Mouse (Mus musculus) hindbrain, embryonic 15.5 days (tissue): ENCODE results near the gene Vegfa. TPM values are rescaled to one million over a fixed set of nuclear protein-coding genes. Genes with fewer than 3 reads are reported as not detected.
A peak's percentile ranks its signal among the peaks of the same experiment; 100 is the strongest.

ENCODE experiments used
- ATAC-seq: fragments of 200-750 bp; cut with Nextera tagmentation; 2 replicates; pipeline ENCODE4 v1.8.0; 2017; ENCODE audit warnings: low read depth, moderate number of reproducible peaks, moderate TSS enrichment; ENCODE audit not compliant: low FRiP score
- H3K27ac ChIP-seq: fragments of 300-500 bp; sonication (generic); replicated peaks from 2 replicates; pipeline ENCODE4 v1.5.1; 2015; ENCODE audit warnings: mild to moderate bottlenecking, inconsistent platforms
- H3K27me3 ChIP-seq: fragments of 300-500 bp; sonication (generic); 2 replicates; pipeline ENCODE4 v1.6.1; 2015; ENCODE audit warnings: control low read depth, inconsistent platforms
- H3K36me3 ChIP-seq: fragments of 300-500 bp; sonication (generic); 2 replicates; pipeline ENCODE4 v1.6.1; 2015; ENCODE audit warnings: control low read depth, inconsistent platforms
- H3K4me1 ChIP-seq: fragments of 300-500 bp; sonication (generic); replicated peaks from 2 replicates; pipeline ENCODE4 v1.6.1; 2015; ENCODE audit warnings: control low read depth, inconsistent platforms
- H3K4me2 ChIP-seq: fragments of 300-500 bp; sonication (generic); 2 replicates; pipeline ENCODE4 v1.6.1; 2015; ENCODE audit warnings: moderate library complexity, mild to moderate bottlenecking, inconsistent platforms
- H3K4me3 ChIP-seq: fragments of 300-500 bp; sonication (generic); 2 replicates; pipeline ENCODE4 v1.5.1; 2015; ENCODE audit warnings: mild to moderate bottlenecking, inconsistent platforms
- H3K9ac ChIP-seq: fragments of 300-500 bp; sonication (generic); 2 replicates; pipeline ENCODE4 v1.6.1; 2015; ENCODE audit warnings: inconsistent platforms
- H3K9me3 ChIP-seq: fragments of 300-500 bp; sonication (generic); 2 replicates; pipeline ENCODE4 v1.6.1; 2016; ENCODE audit warnings: control low read depth, inconsistent platforms
- WGBS: fragments of 180-500 bp; shearing (Covaris S2); methylation state at CpG from one replicate; pipeline ENCODE4 v1.1.7; 2015; 5-methylcytosine and 5-hydroxymethylcytosine counted together
- polyA plus RNA-seq: library from polyadenylated mRNA; unstranded; fragments of >200 nt; fragmentation: Nextera tagmentation; extraction: Ambion mirVana; gene quantifications from 2 replicates; pipeline ENCODE4 v1.2.1, GENCODE M21; 2015

Gene Vegfa
- 4.4 and 4.6 TPM in 2 replicates for polyA plus RNA-seq

DNA sequence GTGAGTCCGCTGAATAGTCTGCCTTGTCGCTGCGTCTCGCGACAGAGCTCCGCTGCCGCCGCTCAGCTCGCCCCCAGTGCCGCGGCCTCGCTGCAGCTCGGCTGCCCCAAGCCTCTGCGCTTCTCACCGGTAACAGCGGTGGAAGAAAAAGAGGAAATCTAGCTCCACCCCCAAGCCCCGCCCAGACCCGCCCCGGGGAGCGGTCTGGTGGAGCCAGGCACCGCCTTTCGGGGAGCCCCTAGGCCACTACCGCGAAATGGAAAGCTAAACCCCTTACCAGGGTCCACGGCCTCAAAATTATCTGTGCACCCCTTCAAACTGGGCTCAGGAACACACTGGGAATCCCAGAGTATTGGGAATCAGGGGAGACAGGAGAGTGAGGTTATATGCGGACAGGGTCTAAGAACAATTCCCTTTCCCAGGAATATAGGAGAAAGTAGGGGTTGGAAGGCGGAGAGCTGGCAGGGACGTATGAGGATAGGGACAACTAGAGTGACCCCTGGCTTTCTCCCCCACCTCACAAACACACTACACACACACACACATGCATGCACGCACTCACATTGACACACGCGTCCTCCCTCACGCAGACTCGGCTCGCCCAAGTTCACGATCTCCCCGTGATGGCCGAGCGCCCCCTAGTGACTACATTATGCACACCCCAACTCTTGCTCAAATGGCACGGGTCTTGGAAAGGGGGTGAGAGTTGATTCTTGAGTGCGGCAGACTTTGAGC is at the start of gene Vegfa:
Gene Vegfa, minus strand, starts transcription at position 113 of the 735 bp plus-strand sequence.
- peak; percentile 79 for ATAC-seq
- Histone ChIP-seq H3K27me3 (no peaks in the 10 kb centered on the region), H3K36me3 (no peaks in the 10 kb centered on the region), H3K4me3 (peak within 1 kb of the TSS; percentile 80), H3K4me1 (peaks cover 46% of the 10 kb centered on the region), H3K4me2 (peak within 1 kb of the TSS; percentile 72), H3K27ac (peak within 1 kb of the TSS; percentile 85), H3K9me3 (no peaks in the 10 kb centered on the region), H3K9ac (peak within 1 kb of the TSS; percentile 96)
- under 1% methylated on average over 40 of the region's 40 CpGs for WGBS

GRCm38 (mm10) chr17:46081657-46082056 is 49.5 kb upstream of the Vegfa start:
- Histone ChIP-seq H3K4me3 (no peak overlapping the region), H3K4me2 (no peak overlapping the region), H3K27me3 (no peaks in the 10 kb centered on the region), H3K4me1 (peaks cover 24% of the 10 kb centered on the region), H3K9ac (no peak overlapping the region), H3K27ac (no peak overlapping the region), H3K36me3 (no peaks in the 10 kb centered on the region), H3K9me3 (no peaks in the 10 kb centered on the region)
- ATAC-seq, result no peak
- 66% methylated on average over 7 of the region's 7 CpGs for WGBS

- 72% methylated on average over 5 of the region's 5 CpGs for WGBS
- Histone ChIP-seq H3K27ac (no peak overlapping the region), H3K4me1 (peaks cover 20% of the 10 kb centered on the region), H3K9ac (no peak overlapping the region), H3K36me3 (no peaks in the 10 kb centered on the region), H3K4me2 (no peak overlapping the region), H3K9me3 (no peaks in the 10 kb centered on the region), H3K27me3 (no peaks in the 10 kb centered on the region), H3K4me3 (no peak overlapping the region)
- ATAC-seq, result no peak
Measured at GRCm38 (mm10) chr17:46081042-46081441, 48.9 kb upstream of the Vegfa start.

DNA sequence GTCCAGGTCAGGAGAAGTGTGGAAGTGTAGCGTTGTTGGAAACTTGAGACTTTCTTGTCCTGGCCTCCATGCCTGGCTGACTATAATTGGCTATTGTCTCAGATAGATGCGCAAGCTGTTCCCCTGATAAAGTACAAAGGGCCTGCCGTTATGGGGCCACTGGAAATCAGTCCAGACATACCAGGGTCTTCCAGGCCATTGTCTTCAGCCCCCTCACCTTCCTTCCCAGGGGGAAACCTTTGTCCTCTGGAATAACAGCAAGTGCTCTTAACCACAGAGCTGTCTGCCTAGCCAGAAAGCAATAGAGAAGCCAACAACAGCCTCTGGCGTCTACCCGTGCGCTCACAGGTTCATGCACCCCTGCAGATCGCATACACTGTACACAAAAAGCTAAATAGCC is 48.2 kb upstream of the Vegfa start:
- Histone ChIP-seq H3K27me3 (no peaks in the 10 kb centered on the region), H3K4me2 (no peak overlapping the region), H3K27ac (no peak overlapping the region), H3K9ac (no peak overlapping the region), H3K36me3 (no peaks in the 10 kb centered on the region), H3K9me3 (no peaks in the 10 kb centered on the region), H3K4me1 (peaks cover 20% of the 10 kb centered on the region), H3K4me3 (no peak overlapping the region)
- no peak for ATAC-seq
- 36% methylated on average over 7 of the region's 7 CpGs for WGBS

DNA sequence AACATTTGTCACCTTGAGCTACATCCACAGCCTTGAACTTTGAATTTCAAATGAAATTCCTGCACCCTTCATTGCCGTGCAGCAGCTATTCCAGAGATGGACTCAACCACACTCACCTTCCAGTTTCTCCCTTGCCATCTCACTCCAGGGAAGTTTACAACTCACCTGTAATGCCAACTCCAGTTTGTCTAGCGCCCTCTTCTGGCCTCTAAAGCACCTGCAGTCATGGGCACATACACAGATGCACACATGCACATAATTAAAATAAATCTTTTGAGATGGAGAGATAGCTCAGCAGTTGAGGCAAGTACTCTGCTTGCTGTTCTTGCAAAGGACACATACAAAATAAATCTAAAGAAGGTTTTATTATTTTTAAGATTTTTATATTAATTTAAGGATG is 46.9 kb upstream of the Vegfa start:
- no peak for ATAC-seq
- Histone ChIP-seq H3K27ac (no peak overlapping the region), H3K27me3 (no peaks in the 10 kb centered on the region), H3K4me3 (no peak overlapping the region), H3K9me3 (no peaks in the 10 kb centered on the region), H3K4me2 (no peak overlapping the region), H3K9ac (no peak overlapping the region), H3K36me3 (no peaks in the 10 kb centered on the region), H3K4me1 (peaks cover 14% of the 10 kb centered on the region)
- WGBS, result 72% methylated on average over 2 of the region's 2 CpGs

GRCm38 (mm10) chr17:46077921-46078534 is 45.9 kb upstream of the Vegfa start:
- no peak for ATAC-seq
- no peaks in the 10 kb centered on the region for H3K36me3 ChIP-seq
- no peak overlapping the region for H3K4me3 ChIP-seq
- H3K9ac ChIP-seq, result no peak overlapping the region
- 93% methylated on average over 12 of the region's 12 CpGs for WGBS
- H3K9me3 ChIP-seq, result no peaks in the 10 kb centered on the region
- no peaks in the 10 kb centered on the region for H3K27me3 ChIP-seq
- no peak overlapping the region for H3K27ac ChIP-seq
- no peak overlapping the region for H3K4me2 ChIP-seq
- peaks cover 7% of the 10 kb centered on the region; the same call in 1 of the 2 replicates for H3K4me1 ChIP-seq

DNA sequence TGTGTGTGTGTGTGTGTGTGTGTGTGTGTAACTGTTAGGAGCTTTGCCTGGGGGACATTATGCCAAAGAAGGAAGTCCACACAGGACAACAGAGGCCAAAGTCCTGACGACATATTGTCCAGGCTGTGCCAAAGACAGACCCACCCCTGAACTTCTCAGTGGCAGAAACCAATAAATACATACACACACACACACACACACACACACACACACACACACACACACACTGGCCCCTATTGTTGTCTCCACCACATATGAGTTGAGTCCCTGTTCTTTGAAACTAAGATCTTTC is 44.0 kb upstream of the Vegfa start:
- H3K4me3 ChIP-seq, result no peak overlapping the region
- H3K9me3 ChIP-seq, result no peaks in the 10 kb centered on the region
- no peak overlapping the region for H3K4me2 ChIP-seq
- no peaks in the 10 kb centered on the region for H3K27me3 ChIP-seq
- H3K27ac ChIP-seq, result no peak overlapping the region
- H3K9ac ChIP-seq, result no peak overlapping the region
- H3K36me3 ChIP-seq, result no peaks in the 10 kb centered on the region
- peaks cover 7% of the 10 kb centered on the region; the same call in 1 of the 2 replicates for H3K4me1 ChIP-seq
- WGBS, result 67% methylated on average over 1 of the region's 1 CpGs
- ATAC-seq, result no peak

DNA sequence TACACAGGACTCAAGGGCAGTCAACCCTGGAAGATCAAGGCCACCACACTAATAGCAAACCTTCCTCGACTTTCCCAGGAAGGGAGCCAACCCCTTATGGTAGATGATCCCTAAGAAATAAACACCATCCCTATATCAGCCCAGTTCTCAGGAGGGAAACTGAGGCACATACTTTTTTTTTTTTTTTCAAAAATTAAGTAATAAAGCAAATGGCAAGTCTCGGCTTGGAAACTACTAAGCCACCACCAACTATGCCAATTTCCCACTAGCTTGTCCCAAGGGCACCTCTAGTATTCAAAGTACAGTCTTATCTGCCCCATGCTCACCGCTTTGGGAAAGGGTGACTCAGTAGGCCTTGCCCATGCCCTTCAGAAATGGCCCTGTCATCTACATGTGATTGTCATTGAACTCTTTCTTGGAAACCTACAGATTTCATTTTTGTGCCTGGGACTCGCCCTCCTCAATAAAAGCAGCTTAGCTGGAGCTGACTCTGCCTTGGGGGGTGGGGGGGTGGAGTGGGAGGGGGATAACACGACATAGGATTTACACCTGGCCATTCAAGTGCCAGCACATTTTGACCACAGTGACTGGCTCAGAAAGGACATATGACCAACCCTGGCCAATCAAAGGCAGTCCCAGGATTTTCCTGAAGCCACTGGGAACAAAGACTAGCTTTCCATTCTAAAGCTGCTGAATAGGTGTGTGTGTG is 43.5 kb upstream of the Vegfa start:
- no peaks in the 10 kb centered on the region for H3K36me3 ChIP-seq
- H3K27ac ChIP-seq, result no peak overlapping the region
- no peaks in the 10 kb centered on the region for H3K9me3 ChIP-seq
- H3K4me1 ChIP-seq, result peaks cover 7% of the 10 kb centered on the region; the same call in 1 of the 2 replicates
- H3K9ac ChIP-seq, result no peak overlapping the region
- 77% methylated on average over 5 of the region's 5 CpGs for WGBS
- no peak for ATAC-seq
- no peaks in the 10 kb centered on the region for H3K27me3 ChIP-seq
- no peak overlapping the region for H3K4me2 ChIP-seq
- no peak overlapping the region for H3K4me3 ChIP-seq

- Histone ChIP-seq H3K9ac (no peak overlapping the region), H3K4me3 (no peak overlapping the region), H3K9me3 (no peaks in the 10 kb centered on the region), H3K27me3 (no peaks in the 10 kb centered on the region), H3K27ac (no peak overlapping the region), H3K4me1 (peaks cover 7% of the 10 kb centered on the region; the same call in 1 of the 2 replicates), H3K4me2 (no peak overlapping the region), H3K36me3 (no peaks in the 10 kb centered on the region)
- 67% methylated on average over 3 of the region's 3 CpGs for WGBS
- no peak for ATAC-seq
Measured at GRCm38 (mm10) chr17:46075116-46075485, 42.9 kb upstream of the Vegfa start.

DNA sequence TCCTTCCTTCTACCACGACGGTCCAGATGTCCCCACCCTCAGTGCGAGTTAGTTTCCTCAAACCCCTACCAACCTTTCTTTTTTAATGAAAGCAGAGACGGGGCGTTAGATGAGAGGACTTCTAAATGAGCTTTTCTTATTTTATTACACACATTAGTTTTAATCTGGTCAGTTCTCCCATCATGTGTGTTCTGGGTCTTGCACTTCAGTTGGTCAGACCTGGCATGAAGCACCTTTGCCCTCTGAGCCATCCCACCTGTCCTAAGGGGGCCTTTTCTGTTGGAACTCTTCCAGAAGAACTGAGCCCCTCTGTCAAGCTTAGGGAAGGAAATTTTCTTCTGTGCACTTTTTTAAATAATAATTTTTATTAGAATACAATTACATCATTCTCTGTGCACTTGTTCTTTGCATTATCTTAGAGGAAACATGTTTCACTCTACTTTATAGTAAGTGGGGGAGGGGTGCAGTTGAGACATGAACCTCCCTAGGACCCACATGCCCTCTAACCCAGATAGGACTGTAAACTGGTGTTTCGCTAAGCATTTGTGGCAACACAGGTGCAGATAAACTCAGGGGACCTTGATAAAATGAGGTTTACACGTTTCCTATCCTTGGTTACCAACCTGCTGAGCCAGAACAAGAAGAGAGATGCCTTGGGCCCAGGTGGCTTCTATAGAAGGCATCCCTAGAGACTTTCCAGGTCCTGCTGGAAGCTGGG is 42.4 kb upstream of the Vegfa start:
- ATAC-seq, result no peak

GRCm38 (mm10) chr17:46073730-46074301 is 41.6 kb upstream of the Vegfa start:
- H3K9ac ChIP-seq, result no peak overlapping the region
- peaks cover 7% of the 10 kb centered on the region; the same call in 1 of the 2 replicates for H3K4me1 ChIP-seq
- H3K36me3 ChIP-seq, result no peaks in the 10 kb centered on the region
- peak overlapping the region; percentile 8; the same call in 1 of the 2 replicates for H3K4me2 ChIP-seq
- peak; percentile 56; the same call in 1 of the 2 replicates for ATAC-seq
- 66% methylated on average over 23 of the region's 23 CpGs for WGBS
- no peak overlapping the region for H3K4me3 ChIP-seq
- no peak overlapping the region for H3K27ac ChIP-seq
- no peaks in the 10 kb centered on the region for H3K27me3 ChIP-seq
- H3K9me3 ChIP-seq, result no peaks in the 10 kb centered on the region

More for the DNA sequence above, 42.4 kb upstream of the Vegfa start:
- Histone ChIP-seq H3K27me3 (no peaks in the 10 kb centered on the region), H3K4me2 (peak overlapping the region; percentile 8; the same call in 1 of the 2 replicates), H3K9ac (no peak overlapping the region), H3K9me3 (no peaks in the 10 kb centered on the region), H3K4me3 (no peak overlapping the region), H3K4me1 (peaks cover 7% of the 10 kb centered on the region; the same call in 1 of the 2 replicates), H3K36me3 (no peaks in the 10 kb centered on the region), H3K27ac (no peak overlapping the region)
- 67% methylated on average over 7 of the region's 7 CpGs for WGBS
